ENCODE assay signal across 23 mouse cellular contexts in the genomic region with DNA sequence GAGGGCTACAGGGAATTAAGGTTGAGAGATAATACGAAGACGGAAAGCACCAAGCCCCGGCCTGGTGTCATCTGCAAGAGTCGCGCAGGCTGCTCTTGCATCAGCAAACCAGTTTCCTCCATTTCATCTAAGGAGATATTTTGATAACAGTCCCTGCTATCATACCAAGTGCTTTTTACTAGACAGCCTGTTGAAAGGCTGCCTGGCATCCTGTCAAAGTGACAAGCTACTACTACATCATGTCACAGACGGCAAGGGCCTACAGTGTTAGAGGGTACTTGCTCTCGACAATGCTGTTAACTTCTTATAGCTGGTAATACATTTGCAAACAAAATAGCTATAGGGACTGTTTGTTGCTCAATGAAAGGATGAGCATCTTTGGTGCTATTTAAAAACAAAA.
DNase-seq lines count a peak whose midpoint lies in the region; ATAC-seq and TF ChIP-seq lines count a peak whose summit lies in the region.
"Had no signal": no experiment of that assay in that cellular context is flagged by ENCODE, and none has a peak within 500 bp of the region (broad histone marks: within the 10 kb centered on the region; RNA-seq: fewer than 3 reads in every experiment).

No protein-coding gene starts in this region.

- H3K4me2 ChIP-seq in forebrain, embryonic 14.5 days (ENCODE audit: low read length) = no peak overlapping the region
- H3K4me2 ChIP-seq in forebrain, embryonic 16.5 days (ENCODE audit: low read length) = no peak overlapping the region
- H3K4me2 ChIP-seq in forebrain, postnatal 0 days (ENCODE audit: low read depth) = 0 out of 2 replicates have a peak overlapping the region, but pooled peaks have one; percentile 6
- H3K4me2 ChIP-seq in forebrain, embryonic 15.5 days (replicated peaks) = no peak overlapping the region
- no peak overlapping the region for H3K4me2 ChIP-seq in midbrain, embryonic 14.5 days (ENCODE audit: low read length)

- no peak for ATAC-seq in forebrain, embryonic 14.5 days
- ATAC-seq in forebrain, embryonic 16.5 days = no peak
- ATAC-seq in forebrain, postnatal 0 days = peak; percentile 82
- no peak for ATAC-seq in forebrain, embryonic 15.5 days (replicated peaks)
- ATAC-seq in midbrain, embryonic 14.5 days (ENCODE audit: low FRiP score, low TSS enrichment) = no peak
- ATAC-seq: activated CD4-positive, CD25-positive, alpha-beta regulatory T cell, adult 4 months; CD4-positive, CD25-positive, alpha-beta regulatory T cell, adult 4 months; Patski had no signal

- DNase-seq in forebrain, embryonic 14.5 days (ENCODE audit: low spot score) = peak; percentile 37
- peak; percentile 22 for DNase-seq in forebrain, postnatal 0 days
- no peak for DNase-seq in midbrain, embryonic 10.5 days (ENCODE audit: low spot score)
- no peak for DNase-seq in midbrain, embryonic 14.5 days
- peak; percentile 58 for DNase-seq in brain, embryonic 14.5 days (ENCODE audit: low read depth)
- DNase-seq in layer of hippocampus, adult 9-10 months (ENCODE audit: low spot score) = no peak
- DNase-seq: adrenal gland, adult 2 months; adrenal gland, adult 8-10 months; adrenal gland, postnatal 10 days; adrenal gland, postnatal 14 days; adrenal gland, postnatal 25 days; adrenal gland, postnatal 36 days; B cell, adult 2 months; cerebellum, adult 11 months; cerebellum, adult 11-12 months; cerebellum, adult 18-20 months had no signal

- H3K4me1 ChIP-seq in forebrain, embryonic 14.5 days (ENCODE audit: control insufficient read depth, insufficient read depth, low read length) = peaks cover 8% of the 10 kb centered on the region
- peaks cover 10% of the 10 kb centered on the region for H3K4me1 ChIP-seq in forebrain, embryonic 16.5 days (replicated peaks; ENCODE audit: control insufficient read depth, insufficient read depth, low read length)
- no peaks in the 10 kb centered on the region for H3K4me1 ChIP-seq in forebrain, postnatal 0 days (ENCODE audit: insufficient read depth)
- peaks cover 7% of the 10 kb centered on the region; the same call in 1 of the 2 replicates for H3K4me1 ChIP-seq in forebrain, embryonic 15.5 days
- peaks cover 25% of the 10 kb centered on the region for H3K4me1 ChIP-seq in midbrain, embryonic 10.5 days
- H3K4me1 ChIP-seq in midbrain, embryonic 14.5 days (ENCODE audit: control insufficient read depth, insufficient read depth, low read length) = no peaks in the 10 kb centered on the region

- no peak for TF ChIP-seq CTCF in forebrain, postnatal 0 days (IDR thresholded peaks at IDR 0.05; ENCODE audit: low read depth)
- TF ChIP-seq CTCF in brain, embryonic 14.5 days (IDR thresholded peaks at IDR 0.05; ENCODE audit: borderline replicate concordance, extremely low read depth, insufficient read depth, insufficient read length) = no peak

- no peaks in the 10 kb centered on the region for H3K27me3 ChIP-seq in forebrain, embryonic 14.5 days (replicated peaks; ENCODE audit: control insufficient read depth, insufficient read depth, low read length)
- H3K27me3 ChIP-seq in forebrain, embryonic 16.5 days (replicated peaks; ENCODE audit: control insufficient read depth, insufficient read depth, low read length) = no peaks in the 10 kb centered on the region
- H3K27me3 ChIP-seq in forebrain, postnatal 0 days (ENCODE audit: insufficient read depth, low read length) = no peaks in the 10 kb centered on the region
- H3K27me3 ChIP-seq in forebrain, embryonic 15.5 days = no peaks in the 10 kb centered on the region
- H3K27me3 ChIP-seq in midbrain, embryonic 10.5 days (ENCODE audit: low read depth, poor library complexity, severe bottlenecking) = no peaks in the 10 kb centered on the region
- H3K27me3 ChIP-seq in midbrain, embryonic 14.5 days (ENCODE audit: control insufficient read depth, insufficient read depth, low read length) = no peaks in the 10 kb centered on the region
- H3K27me3 ChIP-seq: CH12.LX, Patski had no signal

- TF ChIP-seq POLR2A in brain, embryonic 14.5 days (IDR thresholded peaks at IDR 0.05; ENCODE audit: borderline replicate concordance, extremely low read depth, insufficient read depth, insufficient read length, poor library complexity, severe bottlenecking) = no peak

- H3K9ac ChIP-seq in forebrain, embryonic 14.5 days (ENCODE audit: low read length) = no peak overlapping the region
- H3K9ac ChIP-seq in forebrain, embryonic 16.5 days (replicated peaks; ENCODE audit: low read depth, low read length) = no peak overlapping the region
- H3K9ac ChIP-seq in forebrain, postnatal 0 days = no peak overlapping the region
- H3K9ac ChIP-seq in forebrain, embryonic 15.5 days (replicated peaks) = no peak overlapping the region
- H3K9ac ChIP-seq in midbrain, embryonic 14.5 days (replicated peaks; ENCODE audit: low read length) = no peak overlapping the region

- 79% methylated on average over 7 of the region's 7 CpGs for WGBS in forebrain, embryonic 14.5 days
- WGBS in forebrain, embryonic 16.5 days = 65% methylated on average over 7 of the region's 7 CpGs
- WGBS in forebrain, postnatal 0 days = 55% methylated on average over 7 of the region's 7 CpGs
- 68% methylated on average over 7 of the region's 7 CpGs for WGBS in forebrain, embryonic 15.5 days
- 81% methylated on average over 7 of the region's 7 CpGs for WGBS in midbrain, embryonic 10.5 days
- WGBS in midbrain, embryonic 14.5 days = 77% methylated on average over 7 of the region's 7 CpGs

- H3K9me3 ChIP-seq in forebrain, embryonic 14.5 days (replicated peaks; ENCODE audit: control insufficient read depth, low read length) = no peaks in the 10 kb centered on the region
- no peaks in the 10 kb centered on the region for H3K9me3 ChIP-seq in forebrain, embryonic 16.5 days (ENCODE audit: control insufficient read depth, low read length)
- H3K9me3 ChIP-seq in forebrain, postnatal 0 days (ENCODE audit: low read length) = no peaks in the 10 kb centered on the region
- no peaks in the 10 kb centered on the region for H3K9me3 ChIP-seq in forebrain, embryonic 15.5 days
- H3K9me3 ChIP-seq in midbrain, embryonic 10.5 days (replicated peaks) = no peaks in the 10 kb centered on the region
- H3K9me3 ChIP-seq in midbrain, embryonic 14.5 days (ENCODE audit: control insufficient read depth, low read length) = no peaks in the 10 kb centered on the region
- H3K9me3 ChIP-seq: G1E had no signal

- H3K4me3 ChIP-seq in forebrain, embryonic 14.5 days (ENCODE audit: low read depth, low read length) = no peak overlapping the region
- H3K4me3 ChIP-seq in forebrain, embryonic 16.5 days (replicated peaks; ENCODE audit: low read length) = no peak overlapping the region
- no peak overlapping the region for H3K4me3 ChIP-seq in forebrain, postnatal 0 days (ENCODE audit: low read depth, low read length)
- H3K4me3 ChIP-seq in forebrain, embryonic 15.5 days = no peak overlapping the region
- no peak overlapping the region for H3K4me3 ChIP-seq in midbrain, embryonic 10.5 days
- no peak overlapping the region for H3K4me3 ChIP-seq in midbrain, embryonic 14.5 days (replicated peaks; ENCODE audit: low read depth, low read length)

- no peaks in the 10 kb centered on the region for H3K36me3 ChIP-seq in forebrain, embryonic 14.5 days (ENCODE audit: control insufficient read depth, insufficient read depth, low read length)
- no peaks in the 10 kb centered on the region for H3K36me3 ChIP-seq in forebrain, embryonic 16.5 days (ENCODE audit: control insufficient read depth, insufficient read depth)
- H3K36me3 ChIP-seq in forebrain, postnatal 0 days (ENCODE audit: insufficient read depth) = no peaks in the 10 kb centered on the region
- H3K36me3 ChIP-seq in forebrain, embryonic 15.5 days = no peaks in the 10 kb centered on the region
- H3K36me3 ChIP-seq in midbrain, embryonic 10.5 days = 0 out of 2 replicates have a peak, but pooled peaks cover 2% of the 10 kb centered on the region
- H3K36me3 ChIP-seq in midbrain, embryonic 14.5 days (ENCODE audit: control insufficient read depth, insufficient read depth, low read length) = no peaks in the 10 kb centered on the region

- no peak overlapping the region for H3K27ac ChIP-seq in forebrain, embryonic 14.5 days (ENCODE audit: low read depth, low read length)
- H3K27ac ChIP-seq in forebrain, embryonic 16.5 days (ENCODE audit: low read length) = no peak overlapping the region
- no peak overlapping the region for H3K27ac ChIP-seq in forebrain, postnatal 0 days (ENCODE audit: low read depth, low read length)
- H3K27ac ChIP-seq in forebrain, embryonic 15.5 days (replicated peaks) = no peak overlapping the region
- peak overlapping the region; percentile 42; the same call in 1 of the 2 replicates for H3K27ac ChIP-seq in midbrain, embryonic 10.5 days (replicated peaks)
- H3K27ac ChIP-seq in midbrain, embryonic 14.5 days (replicated peaks; ENCODE audit: low read depth, low read length) = no peak overlapping the region

Comparison
In these comparisons a context has a peak if more than half of its experiments do, and no peak if none do; other contexts are left out.
1. DNase-seq: peak in forebrain, embryonic 14.5 days (single experiment), forebrain, postnatal 0 days (single experiment) and brain, embryonic 14.5 days (single experiment); none in midbrain, embryonic 10.5 days (single experiment), midbrain, embryonic 14.5 days (single experiment) and layer of hippocampus, adult 9-10 months (single experiment).